Mouse (Mus musculus): Measurements from ENCODE around the gene Eng. TPM values are rescaled to one million over a fixed set of nuclear protein-coding genes. Genes with fewer than 3 reads are reported as not detected.

Eng gene
- polyA plus RNA-seq, 1 experiment, result 31.6 TPM

GRCm38 (mm10) chr2:32629276-32629976 lies 17.0 kb upstream of the Eng start:
- H3K4me3 ChIP-seq (replicated peaks; ENCODE audit: insufficient read depth, low read depth, low read length), result no peak overlapping the region
- WGBS, result 46% methylated on average over 9 of the region's 9 CpGs
- H3K4me1 ChIP-seq (ENCODE audit: control insufficient read depth, insufficient read depth, low read length), result peaks cover 60% of the 10 kb centered on the region
- DNase-seq, result peak; percentile 47 to 49
- no peak overlapping the region for H3K27ac ChIP-seq (ENCODE audit: insufficient read depth, low read length)
- H3K27me3 ChIP-seq (ENCODE audit: control insufficient read depth, insufficient read depth, low read length), result no peaks in the 10 kb centered on the region
- TF ChIP-seq CTCF (IDR thresholded peaks at IDR 0.05; ENCODE audit: borderline replicate concordance, insufficient read depth, low read depth, low read length) (no peak), POLR2A (IDR thresholded peaks at IDR 0.05; ENCODE audit: borderline replicate concordance, insufficient read depth, low read length) (no peak)

DNA sequence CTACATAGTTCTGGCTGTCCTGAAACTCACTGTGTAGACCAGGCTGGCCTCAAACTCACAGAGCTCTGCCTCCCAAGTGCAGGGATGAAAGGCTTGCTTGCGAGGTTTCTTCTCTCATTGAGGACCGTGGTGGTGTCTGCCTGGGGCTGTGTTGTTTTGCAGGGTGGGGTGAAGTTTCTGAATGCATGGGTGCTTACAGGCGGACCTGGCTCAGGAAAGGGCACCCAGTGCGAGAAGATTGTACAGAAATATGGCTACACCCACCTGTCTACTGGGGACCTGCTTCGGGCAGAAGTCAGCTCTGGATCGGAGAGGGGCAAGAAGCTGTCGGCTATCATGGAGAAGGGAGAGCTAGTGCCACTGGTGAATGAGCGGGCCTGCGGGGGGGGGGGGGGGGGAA lies 16.4 kb upstream of the Eng start:
- Histone ChIP-seq H3K27ac (ENCODE audit: insufficient read depth, low read length) (no peak overlapping the region), H3K4me1 (ENCODE audit: control insufficient read depth, insufficient read depth, low read length) (peaks cover 54% of the 10 kb centered on the region), H3K27me3 (ENCODE audit: control insufficient read depth, insufficient read depth, low read length) (no peaks in the 10 kb centered on the region), H3K4me3 (replicated peaks; ENCODE audit: insufficient read depth, low read depth, low read length) (no peak overlapping the region)
- no peak for DNase-seq
- TF ChIP-seq CTCF (IDR thresholded peaks at IDR 0.05; ENCODE audit: borderline replicate concordance, insufficient read depth, low read depth, low read length), result no peak
- no peak for TF ChIP-seq POLR2A (IDR thresholded peaks at IDR 0.05; ENCODE audit: borderline replicate concordance, insufficient read depth, low read length)
- WGBS, result 77% methylated on average over 9 of the region's 9 CpGs

- DNase-seq, result no peak
- TF ChIP-seq CTCF (IDR thresholded peaks at IDR 0.05; ENCODE audit: borderline replicate concordance, insufficient read depth, low read depth, low read length) (no peak), POLR2A (IDR thresholded peaks at IDR 0.05; ENCODE audit: borderline replicate concordance, insufficient read depth, low read length) (no peak)
- H3K27ac ChIP-seq (ENCODE audit: insufficient read depth, low read length), result no peak overlapping the region
- no peak overlapping the region for H3K4me3 ChIP-seq (replicated peaks; ENCODE audit: insufficient read depth, low read depth, low read length)
- WGBS, result 82% methylated on average over 10 of the region's 10 CpGs
- H3K27me3 ChIP-seq (ENCODE audit: control insufficient read depth, insufficient read depth, low read length), result no peaks in the 10 kb centered on the region
- peaks cover 53% of the 10 kb centered on the region for H3K4me1 ChIP-seq (ENCODE audit: control insufficient read depth, insufficient read depth, low read length)
Observed at GRCm38 (mm10) chr2:32631046-32631445, 15.3 kb upstream of the Eng start.

DNA sequence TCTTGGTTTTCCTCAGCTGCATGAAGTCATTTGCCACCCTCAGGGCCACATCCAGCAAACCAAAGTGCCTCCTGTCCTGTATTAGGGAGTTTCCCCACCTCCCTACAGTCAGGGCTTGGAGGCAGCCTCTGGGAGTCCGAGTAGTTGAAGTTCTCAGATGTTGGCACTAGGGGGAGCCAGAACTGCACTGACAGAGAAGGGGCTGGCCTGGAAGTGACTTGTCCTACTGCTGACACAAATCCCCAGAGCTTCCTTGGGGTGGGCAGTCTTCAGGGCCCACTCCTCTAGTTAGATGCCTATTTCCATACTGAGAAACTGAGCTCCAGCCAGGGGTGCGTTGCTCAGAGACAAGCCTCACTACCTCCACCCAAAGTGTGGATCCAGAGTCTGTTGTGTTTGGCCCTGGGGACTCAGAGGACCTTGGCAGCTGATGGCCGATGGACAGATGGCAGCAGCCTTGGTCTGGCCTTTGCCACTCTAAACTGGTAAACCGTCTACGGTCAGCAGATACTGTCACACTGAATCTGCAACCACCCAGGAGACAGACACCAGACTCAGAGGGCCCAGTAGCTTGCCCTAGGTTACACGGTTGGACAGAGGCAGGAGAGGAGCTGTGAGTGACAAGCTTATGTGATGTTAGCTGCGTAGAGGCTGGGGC lies 14.5 kb upstream of the Eng start:
- Histone ChIP-seq H3K4me1 (ENCODE audit: control insufficient read depth, insufficient read depth, low read length) (peaks cover 47% of the 10 kb centered on the region), H3K27ac (ENCODE audit: insufficient read depth, low read length) (peak overlapping the region; percentile 60), H3K27me3 (ENCODE audit: control insufficient read depth, insufficient read depth, low read length) (no peaks in the 10 kb centered on the region), H3K4me3 (replicated peaks; ENCODE audit: insufficient read depth, low read depth, low read length) (no peak overlapping the region)
- DNase-seq, result peak; percentile 75 to 82
- 4% methylated on average over 7 of the region's 7 CpGs for WGBS
- TF ChIP-seq POLR2A (IDR thresholded peaks at IDR 0.05; ENCODE audit: borderline replicate concordance, insufficient read depth, low read length) (no peak), CTCF (IDR thresholded peaks at IDR 0.05; ENCODE audit: borderline replicate concordance, insufficient read depth, low read depth, low read length) (peak; percentile 92)

GRCm38 (mm10) chr2:32633660-32634059 lies 12.7 kb upstream of the Eng start:
- 40% methylated on average over 5 of the region's 5 CpGs for WGBS
- no peaks in the 10 kb centered on the region for H3K27me3 ChIP-seq (ENCODE audit: control insufficient read depth, insufficient read depth, low read length)
- TF ChIP-seq POLR2A (IDR thresholded peaks at IDR 0.05; ENCODE audit: borderline replicate concordance, insufficient read depth, low read length), result no peak
- TF ChIP-seq CTCF (IDR thresholded peaks at IDR 0.05; ENCODE audit: borderline replicate concordance, insufficient read depth, low read depth, low read length), result no peak
- DNase-seq, result no peak
- H3K4me1 ChIP-seq (ENCODE audit: control insufficient read depth, insufficient read depth, low read length), result peaks cover 29% of the 10 kb centered on the region
- H3K4me3 ChIP-seq (replicated peaks; ENCODE audit: insufficient read depth, low read depth, low read length), result no peak overlapping the region
- H3K27ac ChIP-seq (ENCODE audit: insufficient read depth, low read length), result no peak overlapping the region

DNA sequence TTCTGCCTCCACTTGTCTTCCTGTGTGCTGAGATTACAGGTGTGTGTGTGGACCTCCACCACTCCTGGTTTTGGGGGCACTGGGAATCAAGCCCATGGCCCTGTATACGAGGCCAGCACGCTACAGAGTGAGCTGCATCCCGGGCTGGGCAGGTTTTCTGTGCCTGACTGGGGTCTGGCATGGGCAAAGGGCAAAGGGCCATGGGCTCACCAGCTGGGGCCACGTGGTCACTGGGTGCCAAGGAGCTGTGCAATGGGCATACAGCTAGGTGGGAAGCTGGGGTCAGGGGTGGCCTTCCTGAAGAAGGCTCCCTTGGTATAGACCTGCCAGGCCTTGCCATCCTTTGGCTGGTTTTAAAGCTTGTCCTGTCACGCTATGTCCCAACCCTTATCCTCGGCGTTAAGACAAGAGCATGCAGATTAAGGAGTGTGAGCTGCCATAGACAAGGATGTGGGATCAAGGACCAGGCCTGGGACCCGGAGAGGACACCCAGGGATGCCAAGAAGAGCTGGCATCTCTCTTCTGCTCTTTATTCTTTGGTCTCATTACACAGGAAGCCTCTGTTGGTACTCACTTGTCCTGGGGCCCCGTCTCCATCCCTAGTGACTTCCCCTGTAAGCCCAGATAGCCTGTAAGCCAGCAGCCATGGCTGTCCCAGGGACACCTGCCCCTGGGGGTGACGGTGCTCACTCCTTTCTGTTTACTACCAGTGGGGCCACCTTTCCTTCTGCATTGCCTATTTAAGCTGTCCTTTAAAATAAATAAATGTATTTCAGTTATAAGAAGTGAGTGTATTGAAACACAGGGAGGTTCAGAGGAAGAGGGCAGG lies 11.9 kb upstream of the Eng start:
- peaks cover 21% of the 10 kb centered on the region for H3K4me1 ChIP-seq (ENCODE audit: control insufficient read depth, insufficient read depth, low read length)
- no peak for TF ChIP-seq CTCF (IDR thresholded peaks at IDR 0.05; ENCODE audit: borderline replicate concordance, insufficient read depth, low read depth, low read length)
- no peak for TF ChIP-seq POLR2A (IDR thresholded peaks at IDR 0.05; ENCODE audit: borderline replicate concordance, insufficient read depth, low read length)
- DNase-seq, result no peak
- no peak overlapping the region for H3K27ac ChIP-seq (ENCODE audit: insufficient read depth, low read length)
- 81% methylated on average over 10 of the region's 10 CpGs for WGBS
- no peaks in the 10 kb centered on the region for H3K27me3 ChIP-seq (ENCODE audit: control insufficient read depth, insufficient read depth, low read length)
- no peak overlapping the region for H3K4me3 ChIP-seq (replicated peaks; ENCODE audit: insufficient read depth, low read depth, low read length)

DNA sequence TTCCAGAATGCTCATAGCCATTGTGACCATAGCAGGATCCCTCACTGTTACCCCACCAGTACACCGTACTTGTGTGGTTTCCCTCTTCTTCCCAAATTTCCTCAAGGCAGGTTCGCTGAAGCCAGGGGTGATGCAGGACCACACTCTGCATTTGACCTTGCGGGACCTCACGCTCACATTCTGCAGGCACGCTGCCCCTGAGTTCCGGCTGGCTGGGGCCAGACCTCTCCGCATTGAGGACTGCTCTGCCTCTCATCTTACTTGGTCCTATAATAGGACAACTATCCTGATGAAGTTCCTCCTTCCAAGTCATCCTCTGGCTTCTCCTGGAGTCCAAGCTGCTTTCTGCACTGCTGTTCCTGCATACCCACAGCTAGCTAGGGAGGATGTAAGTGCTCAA lies 9.8 kb upstream of the Eng start:
- no peak for DNase-seq
- Histone ChIP-seq H3K4me3 (replicated peaks; ENCODE audit: insufficient read depth, low read depth, low read length) (no peak overlapping the region), H3K4me1 (ENCODE audit: control insufficient read depth, insufficient read depth, low read length) (peaks cover 19% of the 10 kb centered on the region), H3K27me3 (ENCODE audit: control insufficient read depth, insufficient read depth, low read length) (no peaks in the 10 kb centered on the region), H3K27ac (ENCODE audit: insufficient read depth, low read length) (no peak overlapping the region)
- WGBS, result 93% methylated on average over 7 of the region's 7 CpGs
- TF ChIP-seq POLR2A (IDR thresholded peaks at IDR 0.05; ENCODE audit: borderline replicate concordance, insufficient read depth, low read length), result no peak
- TF ChIP-seq CTCF (IDR thresholded peaks at IDR 0.05; ENCODE audit: borderline replicate concordance, insufficient read depth, low read depth, low read length), result no peak
